Mouse (Mus musculus) cerebellum, adult (tissue): ENCODE measurements around the gene Cipc.

Experiments used
- ATAC-seq: cut with Nextera tagmentation; 2 replicates; pipeline ENCODE4 v1.9.2; 2017; ENCODE audit warnings: mild to moderate bottlenecking, moderate library complexity, mixed read lengths; ENCODE audit not compliant: insufficient number of reproducible peaks, low FRiP score, low TSS enrichment

The Cipc gene

GRCm38 (mm10) chr12:86946862-86947574 is at the start of gene Cipc:
Gene Cipc, plus strand, starts transcription at chr12:86947043.
- ATAC-seq = peak; percentile 78

- ATAC-seq = no peak
These were observed 49.0 kb upstream of the Cipc start for GRCm38 (mm10) chr12:86897769-86898273.

GRCm38 (mm10) chr12:86898448-86898847 is 48.4 kb upstream of the Cipc start:
- no peak for ATAC-seq

- no peak for ATAC-seq
These were observed 47.2 kb upstream of the Cipc start for GRCm38 (mm10) chr12:86899461-86900179.

GRCm38 (mm10) chr12:86903828-86904806 is 42.7 kb upstream of the Cipc start:
- no peak for ATAC-seq

- ATAC-seq = no peak
These were observed 41.6 kb upstream of the Cipc start for GRCm38 (mm10) chr12:86905203-86905602.

GRCm38 (mm10) chr12:86905876-86906275 is 41.0 kb upstream of the Cipc start:
- no peak; the same call in 1 of the 2 replicates for ATAC-seq

- peak; percentile 68; the same call in 1 of the 2 replicates for ATAC-seq
These were observed 40.4 kb upstream of the Cipc start for GRCm38 (mm10) chr12:86906395-86906794.

GRCm38 (mm10) chr12:86911482-86911931 is 35.3 kb upstream of the Cipc start:
- no peak for ATAC-seq

- ATAC-seq = no peak
These were observed 34.3 kb upstream of the Cipc start for GRCm38 (mm10) chr12:86912335-86913093.

- no peak for ATAC-seq
These were observed 32.5 kb upstream of the Cipc start for GRCm38 (mm10) chr12:86914351-86914750.

GRCm38 (mm10) chr12:86914756-86915155 is 32.1 kb upstream of the Cipc start:
- ATAC-seq = no peak

- peak; percentile 81 for ATAC-seq
These were observed 31.2 kb upstream of the Cipc start for GRCm38 (mm10) chr12:86915617-86916016.

GRCm38 (mm10) chr12:86916796-86917573 is 29.9 kb upstream of the Cipc start:
- no peak for ATAC-seq

GRCm38 (mm10) chr12:86918361-86918967 is 28.4 kb upstream of the Cipc start:
- no peak for ATAC-seq

GRCm38 (mm10) chr12:86918983-86919722 is 27.7 kb upstream of the Cipc start:
- ATAC-seq = no peak

- ATAC-seq = peak; percentile 78
These were observed 23.0 kb upstream of the Cipc start for GRCm38 (mm10) chr12:86923837-86924236.
